Mouse (Mus musculus) adrenal gland, adult 8-10 months (tissue): Measurements from ENCODE around the gene Atp6v1g2. TPM values are rescaled to one million over a fixed set of nuclear protein-coding genes. Genes with fewer than 3 reads are reported as not detected.
A peak's percentile ranks its signal among the peaks of the same experiment; 100 is the strongest.
"Not testable (repeated sequence)": the region's sequence is repeated elsewhere in the genome, so short reads cannot be mapped to it uniquely, and the experiment has no call there.

Experiments
- DNase-seq: peaks from one replicate; pipeline ENCODE4 v3.0.0; 2022
- total RNA-seq, 4 experiments: library from RNA; stranded (reverse); gene quantifications; 2 replicates each; pipeline ENCODE4 v1.2.4; 2022

The Atp6v1g2 gene
- total RNA-seq, 4 experiments from 2014 or later: 5.5 to 12.1 (median 7.4) TPM

GRCm38 (mm10) chr17:35204494-35205379 is 28.7 kb upstream of the Atp6v1g2 start, which contains the start of gene Lta:
TSS of gene Lta (minus strand) at chr17:35205351.
- DNase-seq: no peak

GRCm38 (mm10) chr17:35205380-35205769 is 28.1 kb upstream of the Atp6v1g2 start:
- no peak for DNase-seq

- no peak for DNase-seq
Observed at GRCm38 (mm10) chr17:35209785-35210535, 23.5 kb upstream of the Atp6v1g2 start.

- no peak for DNase-seq
Observed at GRCm38 (mm10) chr17:35210593-35210992, 22.9 kb upstream of the Atp6v1g2 start.

- DNase-seq: no peak
Observed at GRCm38 (mm10) chr17:35213071-35213470, 20.4 kb upstream of the Atp6v1g2 start.

- no peak for DNase-seq
Observed at GRCm38 (mm10) chr17:35218516-35219193, 14.8 kb upstream of the Atp6v1g2 start.

- no peak for DNase-seq
Observed at GRCm38 (mm10) chr17:35219601-35220041, 13.8 kb upstream of the Atp6v1g2 start.

- DNase-seq: no peak
Observed at GRCm38 (mm10) chr17:35220156-35220952, 13.1 kb upstream of the Atp6v1g2 start, which contains the start of gene Gm16181. TSS of gene Gm16181 (plus strand) at chr17:35220834.

- DNase-seq: no peak
Observed at GRCm38 (mm10) chr17:35222299-35222698, 11.2 kb upstream of the Atp6v1g2 start.

- DNase-seq: no peak
Observed at GRCm38 (mm10) chr17:35224641-35225040, 8.8 kb upstream of the Atp6v1g2 start.

- DNase-seq: no peak
Observed at GRCm38 (mm10) chr17:35225456-35225855, 8.0 kb upstream of the Atp6v1g2 start.

- DNase-seq: no peak
Observed at GRCm38 (mm10) chr17:35226561-35227046, 6.9 kb upstream of the Atp6v1g2 start.

- no peak for DNase-seq
Observed at GRCm38 (mm10) chr17:35231022-35231421, 2.4 kb upstream of the Atp6v1g2 start.

GRCm38 (mm10) chr17:35232043-35232442 is 1.4 kb upstream of the Atp6v1g2 start:
- DNase-seq: no peak

GRCm38 (mm10) chr17:35232659-35233058 is 801 bp upstream of the Atp6v1g2 start:
- DNase-seq: no peak

GRCm38 (mm10) chr17:35234090-35234489 is 630 bp downstream of the Atp6v1g2 start:
- not testable (repeated sequence) for DNase-seq

- no peak for DNase-seq
Observed at GRCm38 (mm10) chr17:35234903-35235302, 1.4 kb downstream of the Atp6v1g2 start.

- DNase-seq: peak; percentile 91
Observed at GRCm38 (mm10) chr17:35235614-35236389, 2.3 kb downstream of the Atp6v1g2 start, which contains the start of gene Nfkbil1. TSS of gene Nfkbil1 (minus strand) at chr17:35235792.

GRCm38 (mm10) chr17:35236390-35236746 is 2.9 kb downstream of the Atp6v1g2 start:
- peak; percentile 92 for DNase-seq

- DNase-seq: no peak
Observed at GRCm38 (mm10) chr17:35236996-35237395, 3.5 kb downstream of the Atp6v1g2 start.

- DNase-seq: no peak
Observed at GRCm38 (mm10) chr17:35237504-35237903, 4.0 kb downstream of the Atp6v1g2 start.
